Mouse (Mus musculus): ENCODE measurements around the gene Bcl9l.

Bcl9l gene

GRCm38 (mm10) chr9:44511935-44512716 lies 29.5 kb downstream of the Bcl9l start:
- no peak for DNase-seq (ENCODE audit: low read depth, low spot score)

DNA sequence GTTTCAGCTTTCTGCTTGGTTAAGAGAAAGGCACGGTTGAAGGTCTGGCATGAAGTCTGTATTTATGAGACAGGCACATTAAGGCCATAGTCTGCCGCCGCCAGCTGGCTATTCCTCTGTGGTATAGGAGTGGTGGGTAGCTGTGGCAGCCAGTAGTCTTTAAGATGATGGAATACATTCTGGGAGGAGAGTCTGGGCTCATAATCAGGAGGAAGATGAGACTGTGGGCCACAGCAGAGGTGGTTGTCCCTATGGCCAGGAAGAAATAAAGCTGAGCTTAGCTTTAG lies 30.0 kb downstream of the Bcl9l start:
- no peak for DNase-seq (ENCODE audit: low read depth, low spot score)

DNA sequence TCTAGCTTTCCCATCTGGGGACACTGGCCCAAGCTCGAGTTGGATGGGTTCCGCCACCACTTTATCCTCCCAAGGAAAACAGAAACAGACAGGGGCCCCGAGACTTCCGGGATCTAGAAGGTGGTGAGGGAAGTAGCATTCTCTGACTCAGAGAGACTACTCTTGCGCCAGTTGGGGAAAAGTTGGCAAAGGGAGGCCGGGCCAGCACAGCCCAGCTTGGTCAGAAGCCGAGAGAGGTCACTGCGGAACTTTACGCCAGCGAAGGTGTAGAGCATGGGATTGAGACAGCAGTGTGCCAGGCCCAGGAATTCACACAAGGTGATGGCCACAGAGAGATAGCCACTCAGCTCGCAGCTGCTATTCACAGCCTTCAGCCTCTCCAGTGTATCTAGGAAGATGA lies 30.5 kb downstream of the Bcl9l start:
- no peak for DNase-seq (ENCODE audit: low read depth, low spot score)

- DNase-seq (ENCODE audit: low read depth, low spot score) = no peak
These were observed 31.0 kb downstream of the Bcl9l start for GRCm38 (mm10) chr9:44513610-44514009.

DNA sequence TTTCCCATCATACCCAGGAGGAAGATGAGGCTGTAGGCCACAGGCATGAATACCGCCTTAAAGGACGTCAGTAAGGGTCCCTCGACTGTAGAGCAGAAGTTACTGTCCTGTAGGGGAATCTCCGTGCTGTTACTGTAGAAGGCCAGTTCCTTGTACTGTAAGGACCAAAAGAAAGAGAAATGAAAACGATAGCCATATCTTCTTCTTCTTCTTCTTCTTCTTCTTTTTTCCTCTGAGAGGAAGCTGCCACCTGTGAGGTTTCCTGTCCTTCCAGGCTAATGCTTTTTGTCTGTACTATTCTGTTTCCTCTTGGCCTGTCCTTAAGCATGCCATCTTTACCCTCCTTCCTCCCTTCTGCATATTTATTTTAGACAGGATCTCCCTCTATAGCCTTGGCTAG lies 31.5 kb downstream of the Bcl9l start:
- no peak for DNase-seq (ENCODE audit: low read depth, low spot score)

DNA sequence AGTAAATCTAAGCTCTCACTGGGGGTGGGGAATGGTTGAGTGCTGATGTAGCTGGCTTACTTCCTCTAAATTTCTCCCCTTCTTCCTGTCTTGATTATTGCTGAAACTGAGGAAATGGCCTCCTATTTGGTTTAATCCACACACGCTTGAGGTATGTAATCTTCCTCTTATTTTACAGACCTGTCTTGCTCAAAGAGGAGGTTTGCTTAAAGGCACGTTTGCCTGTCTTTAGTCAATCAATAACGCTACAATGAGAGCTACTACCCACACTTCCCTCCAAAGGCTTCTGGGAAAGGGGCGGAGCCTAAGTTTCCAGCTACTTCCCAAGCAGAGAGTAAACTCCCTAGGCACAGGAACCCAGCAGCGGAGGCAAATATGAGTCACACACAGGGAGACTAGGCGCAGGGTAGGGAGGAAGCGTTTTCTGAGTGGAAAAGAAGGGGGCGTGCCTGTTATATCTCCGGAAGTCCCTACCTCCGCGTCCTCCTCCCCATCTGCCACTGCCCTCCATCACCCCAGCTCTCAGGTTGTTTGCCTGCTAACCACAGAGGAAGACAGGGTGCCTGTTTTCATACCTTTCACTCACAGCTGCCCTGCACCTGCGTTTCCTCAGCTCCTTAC lies 32.6 kb downstream of the Bcl9l start:
- no peak for DNase-seq (ENCODE audit: low read depth, low spot score)

DNA sequence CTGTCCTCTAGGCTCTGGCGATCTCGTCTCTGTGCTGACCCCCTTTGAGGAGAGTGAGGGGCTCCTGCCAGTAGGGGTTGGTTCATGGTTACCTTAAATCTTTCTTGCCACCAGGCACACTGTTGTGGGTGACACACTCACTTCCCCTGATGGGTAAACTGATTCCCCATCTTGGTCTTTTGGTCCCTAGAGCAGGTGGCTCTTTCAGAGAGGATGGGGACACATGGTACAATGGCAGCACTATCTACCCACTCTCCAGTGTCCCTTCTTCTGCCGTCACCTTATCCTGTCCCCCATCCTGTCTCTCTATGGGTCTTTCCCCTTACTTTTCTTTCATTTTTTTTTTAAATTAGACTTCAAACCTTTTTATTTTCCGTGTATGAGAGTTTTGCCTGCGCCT lies 33.3 kb downstream of the Bcl9l start:
- no peak for DNase-seq (ENCODE audit: low read depth, low spot score)

GRCm38 (mm10) chr9:44517368-44517767 lies 34.7 kb downstream of the Bcl9l start:
- DNase-seq (ENCODE audit: low read depth, low spot score) = no peak

- DNase-seq (ENCODE audit: low read depth, low spot score) = no peak
These were observed 35.4 kb downstream of the Bcl9l start for GRCm38 (mm10) chr9:44518068-44518467.

GRCm38 (mm10) chr9:44521927-44522326 lies 39.3 kb downstream of the Bcl9l start:
- no peak for DNase-seq (ENCODE audit: low read depth, low spot score)

DNA sequence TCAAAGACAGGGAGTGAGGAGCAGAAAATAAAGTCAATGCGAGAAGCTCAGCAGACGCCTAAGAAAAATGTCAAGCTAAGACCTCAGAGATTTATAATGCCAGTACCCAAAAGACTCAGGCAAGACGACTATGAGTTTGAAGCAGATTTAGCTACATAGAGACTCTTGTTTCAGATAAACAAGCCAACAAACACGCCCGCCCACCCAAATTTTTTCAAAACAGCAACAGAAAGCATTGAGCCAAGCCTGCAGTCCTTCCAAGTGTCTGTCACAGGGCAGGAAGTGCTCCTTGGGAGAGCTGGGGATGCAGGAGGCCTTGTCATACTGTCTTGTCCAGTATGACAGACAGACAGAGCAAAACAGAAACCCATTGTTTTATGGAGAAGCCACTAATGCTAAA lies 41.1 kb downstream of the Bcl9l start:
- no peak for DNase-seq (ENCODE audit: low read depth, low spot score)

DNA sequence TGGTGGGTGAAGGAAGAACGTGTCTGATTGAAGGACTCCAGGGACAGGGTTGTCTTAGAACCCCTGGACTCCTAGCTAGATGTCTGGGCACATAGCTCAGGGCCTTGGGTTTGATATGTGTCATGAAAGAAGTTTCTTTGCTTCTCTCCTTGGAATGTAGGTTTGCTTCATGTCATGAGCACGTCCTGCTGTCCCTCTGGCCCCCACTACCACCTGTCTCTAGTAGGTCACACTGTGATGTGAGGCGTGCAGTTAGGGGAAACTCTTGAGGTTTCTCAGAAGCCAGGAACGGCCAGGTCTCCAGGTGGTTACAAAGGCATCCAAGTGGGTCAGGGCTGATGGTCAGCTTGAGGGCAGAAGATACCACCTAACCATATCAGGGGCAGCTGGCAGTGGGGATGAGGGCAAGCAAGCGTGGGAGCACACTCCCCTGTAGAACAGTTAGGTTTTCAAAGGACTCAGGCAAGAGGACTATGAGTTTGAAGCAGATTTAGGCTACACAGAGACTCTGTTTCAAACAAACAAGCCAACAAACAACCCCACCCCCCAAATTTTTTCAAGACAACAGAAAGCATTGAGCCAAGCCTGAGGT lies 41.7 kb downstream of the Bcl9l start:
- no peak for DNase-seq (ENCODE audit: low read depth, low spot score)

DNA sequence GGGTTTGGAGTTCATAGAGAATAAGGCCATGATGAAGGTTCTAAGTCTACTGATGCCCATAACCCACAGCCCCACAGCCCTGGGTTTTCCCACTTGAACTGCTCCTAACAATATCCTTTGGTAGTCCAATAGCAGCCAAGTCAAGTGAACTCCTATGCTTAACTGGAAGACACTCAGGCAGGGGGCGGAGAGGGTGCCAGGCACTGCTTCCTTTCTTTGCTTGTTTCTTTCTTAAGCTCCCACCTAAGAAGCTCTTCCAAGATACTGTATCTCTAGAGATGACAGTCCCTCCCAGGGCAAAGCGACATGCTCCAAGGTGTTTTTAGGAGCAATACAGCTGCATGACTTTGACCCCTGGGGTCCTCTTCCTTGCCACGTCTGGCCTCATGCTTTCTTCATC lies 42.4 kb downstream of the Bcl9l start:
- DNase-seq (ENCODE audit: low read depth, low spot score) = no peak

DNA sequence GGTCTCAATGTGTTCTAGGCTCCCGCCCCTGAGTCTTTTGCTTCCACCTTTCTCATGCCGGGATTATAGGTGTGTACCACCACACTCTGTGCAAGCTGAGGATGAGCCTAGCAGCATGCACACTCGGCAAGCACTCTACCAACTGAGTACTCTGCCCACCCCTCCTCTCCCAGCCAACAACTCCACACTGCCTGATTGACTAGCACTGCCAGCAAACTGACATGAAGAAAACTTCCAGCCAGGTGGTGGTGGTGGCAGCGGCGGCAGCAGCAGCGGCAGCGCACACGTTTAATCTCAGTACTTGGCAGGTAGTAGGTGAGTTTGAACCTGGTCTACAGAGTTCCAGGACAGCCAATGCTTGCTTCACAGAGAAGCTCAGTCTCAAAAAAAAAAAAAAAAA lies 43.0 kb downstream of the Bcl9l start:
- no peak for DNase-seq (ENCODE audit: low read depth, low spot score)

- DNase-seq (ENCODE audit: low read depth, low spot score) = no peak
These were observed 43.9 kb downstream of the Bcl9l start for GRCm38 (mm10) chr9:44526337-44527112.

GRCm38 (mm10) chr9:44528340-44528739 lies 45.7 kb downstream of the Bcl9l start:
- DNase-seq (ENCODE audit: low read depth, low spot score) = no peak

GRCm38 (mm10) chr9:44532991-44533580 lies 50.5 kb downstream of the Bcl9l start:
- DNase-seq (ENCODE audit: low read depth, low spot score) = no peak

- no peak for DNase-seq (ENCODE audit: low read depth, low spot score)
These were observed 55.1 kb downstream of the Bcl9l start for GRCm38 (mm10) chr9:44537625-44538301.

GRCm38 (mm10) chr9:44539816-44540421 lies 57.3 kb downstream of the Bcl9l start:
- no peak for DNase-seq (ENCODE audit: low read depth, low spot score)

DNA sequence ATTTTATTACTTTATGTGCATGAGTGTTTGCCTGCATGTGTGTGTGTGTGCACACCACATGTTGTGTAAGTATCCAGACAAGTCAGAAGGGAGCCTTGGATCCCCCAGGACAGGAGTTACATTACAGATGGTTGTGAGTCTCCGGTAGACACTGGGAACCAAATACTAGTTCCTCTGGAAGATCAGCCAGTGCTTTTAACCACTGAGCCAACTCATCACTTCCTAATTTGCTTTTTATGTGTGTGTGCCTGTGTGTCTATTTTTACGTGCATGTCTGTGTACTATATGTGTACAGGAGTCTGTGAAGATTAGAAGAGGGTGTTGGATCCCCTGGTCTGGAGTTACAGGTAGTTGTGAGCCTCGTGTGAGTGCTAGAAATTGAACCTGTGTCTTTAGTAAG lies 58.1 kb downstream of the Bcl9l start:
- no peak for DNase-seq (ENCODE audit: low read depth, low spot score)

DNA sequence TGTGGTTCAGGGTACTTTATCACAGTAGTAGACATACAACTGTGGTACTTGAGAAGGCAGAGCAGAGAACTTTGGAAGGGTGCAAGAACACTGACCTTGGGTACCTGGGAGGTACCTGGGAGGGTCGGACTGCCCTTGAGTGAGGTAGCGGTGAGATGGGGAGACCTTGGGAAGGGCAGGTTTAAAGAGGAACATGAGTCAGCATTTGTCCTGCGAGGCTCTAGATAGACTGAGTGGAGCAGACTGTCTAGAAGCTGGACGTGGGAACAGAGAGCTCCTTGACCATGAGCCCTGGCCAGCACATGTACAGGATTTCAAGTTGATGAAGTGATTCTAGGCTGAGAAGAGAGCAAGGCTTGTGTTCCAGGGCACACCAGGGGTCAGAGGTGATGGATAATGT lies 59.7 kb downstream of the Bcl9l start:
- no peak for DNase-seq (ENCODE audit: low read depth, low spot score)

Measured in c-Kit-negative CD71-positive TER-119-positive erythroid progenitor cells, embryonic 14.5 days (primary cell).